Mouse (Mus musculus) ES-E14 (cell line): Measurements from ENCODE around the gene Gtf2a2.

Experiments
- HCFC1 ChIP-seq: IDR thresholded peaks from 2 replicates; pipeline ENCODE4 v1.6.1; 2012; ENCODE audit warnings: low read length, inconsistent platforms, borderline replicate concordance; ENCODE audit not compliant: insufficient read depth
- MAFK ChIP-seq: IDR thresholded peaks from 2 replicates; pipeline ENCODE4 v1.6.1; 2014; ENCODE audit warnings: mild to moderate bottlenecking, low read depth, low read length, inconsistent platforms; ENCODE audit not compliant: insufficient read depth

DNA sequence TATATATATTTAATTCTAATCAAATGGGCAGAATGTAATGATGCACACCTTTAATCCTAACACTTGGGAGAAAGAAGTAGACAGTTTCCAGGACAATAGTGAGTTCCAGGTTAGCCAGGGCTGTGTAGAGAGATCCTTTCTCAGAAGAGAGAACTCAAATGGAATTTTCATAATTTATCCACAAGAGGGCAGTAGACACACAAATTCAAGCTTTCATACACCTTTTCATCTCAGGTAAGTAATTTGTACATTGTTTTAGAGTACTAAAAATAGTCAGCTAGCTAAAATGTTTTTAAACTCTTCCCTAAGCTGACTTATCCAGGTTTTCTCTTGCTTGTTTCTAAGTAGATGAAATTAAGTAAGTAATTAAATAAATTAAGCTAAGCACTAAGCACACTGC, 6.5 kb downstream of the Gtf2a2 start:
- TF ChIP-seq MAFK (no peak), HCFC1 (no peak)
